Mouse (Mus musculus) neutrophil, adult 59 days (primary cell): ENCODE data around the gene Cacnb4. TPM values are rescaled to one million over a fixed set of nuclear protein-coding genes. Genes with fewer than 3 reads are reported as not detected.

Experiments used
- total RNA-seq, 2 experiments: library from RNA; stranded (reverse); gene quantifications; 1 replicate in 1 of 2; 2 replicates in 1 of 2; pipeline ENCODE4 v1.2.4; 2023

Cacnb4 gene
- total RNA-seq: not detected

GRCm38 (mm10) chr2:52676023-52676912, at the start of gene Cacnb4:
Cacnb4 (minus strand) TSS chr2:52676831.

DNA sequence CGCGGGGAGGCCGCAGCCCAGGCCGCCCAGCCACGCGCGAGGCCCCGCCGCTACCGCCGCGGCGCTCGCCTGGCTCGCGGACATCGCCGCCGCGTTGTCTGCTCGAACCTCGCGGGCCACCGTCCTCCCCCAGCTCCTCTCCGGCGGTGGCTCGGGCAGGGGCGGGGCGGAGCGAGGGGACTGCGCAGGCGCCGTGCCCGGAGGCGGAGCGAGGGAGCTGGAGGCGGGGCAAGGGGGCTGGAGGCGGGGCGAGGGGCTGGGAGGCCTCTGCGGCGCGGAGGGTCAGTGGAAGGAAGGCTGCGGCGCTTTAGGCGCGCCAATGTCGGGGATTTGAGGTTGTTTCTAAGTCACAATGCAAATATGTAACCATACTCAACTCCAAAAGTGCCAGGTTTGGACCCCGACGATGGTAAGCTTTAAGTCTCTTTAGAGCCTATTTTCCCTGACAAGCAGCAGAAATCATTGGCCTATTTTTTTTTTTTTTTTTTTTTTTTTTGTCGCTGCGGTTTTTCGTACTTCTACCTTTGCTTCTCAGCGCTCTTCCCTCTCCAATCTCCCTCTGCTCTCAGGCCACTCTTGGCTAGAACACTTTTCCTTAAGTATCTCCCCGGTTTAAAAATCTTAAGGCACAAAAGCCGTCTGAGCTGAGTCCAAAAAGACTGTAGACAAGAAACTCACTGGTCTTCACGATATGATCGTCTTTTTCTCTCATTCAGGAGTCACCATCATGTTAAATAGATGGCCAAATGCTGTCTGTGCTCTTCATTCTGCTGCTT, 251.7 kb downstream of the Cacnb4 start, which contains the start of gene Arl5a:
Arl5a (minus strand) TSS at position 155 of the 776 bp plus-strand sequence.

GRCm38 (mm10) chr2:52378448-52378804, 298.2 kb downstream of the Cacnb4 start, which contains the start of gene Neb:
Neb (minus strand) TSS chr2:52378474.

Other genes with a start within 250 kb of the Cacnb4 start
- 10 to 100 TPM; 23.8 to 24.8 TPM for gene Stam2, start 65.5 kb upstream of the Cacnb4 start, total RNA-seq
- 10 to 100 TPM; 30.7 to 37.6 TPM for gene Fmnl2, start 181.0 kb upstream of the Cacnb4 start, total RNA-seq